Mouse (Mus musculus) gastrocnemius, postnatal 10 days (tissue): Measurements from ENCODE around the gene Fgfr2. TPM values are rescaled to one million over a fixed set of nuclear protein-coding genes. Genes with fewer than 3 reads are reported as not detected.
A peak's percentile ranks its signal among the peaks of the same experiment; 100 is the strongest.

ENCODE experiments used
- DNase-seq: peaks from one replicate; pipeline ENCODE4 v3.0.0; 2021; ENCODE audit warnings: mixed read lengths
- total RNA-seq, 2 experiments: library from RNA; stranded (reverse); gene quantifications; 2 replicates each; pipeline ENCODE4 v1.2.3; 2021

The Fgfr2 gene
- total RNA-seq, 2 experiments from 2014 or later = 3.0 to 6.1 TPM

DNA sequence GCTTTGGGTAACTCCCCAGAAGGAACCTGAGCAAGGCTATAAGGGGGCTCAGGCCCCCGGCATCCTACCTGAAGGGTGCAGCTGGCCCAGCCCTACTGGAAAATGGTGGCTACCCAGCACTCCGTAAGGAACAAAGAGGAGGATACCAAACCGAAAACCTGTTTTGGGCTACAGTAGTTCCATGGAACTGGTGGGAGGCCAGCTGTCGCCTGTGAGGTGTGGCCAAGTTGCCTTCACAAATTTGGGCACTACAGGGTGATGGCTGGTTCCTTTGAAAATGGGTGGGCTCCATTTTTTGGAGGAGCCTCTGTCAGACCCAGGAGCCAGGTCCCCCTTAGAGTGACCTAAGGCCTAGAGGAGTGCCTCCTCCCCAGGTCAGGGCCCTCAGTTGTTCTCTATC lies 407.9 kb downstream of the Fgfr2 start:
- DNase-seq = no peak

DNA sequence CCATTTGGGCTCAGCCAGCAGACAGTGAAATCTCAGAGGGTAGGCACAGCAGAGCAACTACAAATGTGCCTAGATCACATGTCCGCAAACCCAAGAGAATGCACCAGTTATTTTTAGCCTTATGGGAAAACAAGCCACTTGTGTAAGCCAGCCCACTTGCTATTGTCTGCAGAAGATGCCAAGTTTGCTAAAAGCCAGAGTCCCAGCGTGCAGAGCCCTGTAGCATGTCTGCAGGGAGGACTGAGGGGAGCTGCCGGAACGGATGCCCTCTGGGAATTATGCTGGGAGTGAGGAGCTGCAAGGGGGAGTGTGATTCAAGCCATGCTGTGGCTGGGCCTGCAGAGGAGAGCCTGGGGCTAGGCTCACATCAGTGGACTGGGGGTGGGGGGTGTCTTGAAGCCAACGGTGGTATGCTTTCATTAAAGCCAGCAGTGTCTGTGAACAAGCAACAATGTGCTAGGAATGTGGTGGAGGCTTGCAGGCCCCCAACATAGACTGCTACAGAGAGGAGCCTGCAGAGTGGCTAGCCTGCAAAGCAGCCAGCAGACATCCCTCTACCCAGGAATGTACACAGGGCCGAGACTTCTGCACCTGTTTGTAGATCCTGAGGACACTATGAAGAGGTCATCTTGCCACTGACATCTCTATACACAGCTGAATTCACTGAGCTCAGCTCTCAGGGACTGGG lies 408.8 kb downstream of the Fgfr2 start:
- DNase-seq = peak; percentile 41

GRCm38 (mm10) chr7:132713483-132714126 lies 409.5 kb downstream of the Fgfr2 start:
- DNase-seq = no peak

DNA sequence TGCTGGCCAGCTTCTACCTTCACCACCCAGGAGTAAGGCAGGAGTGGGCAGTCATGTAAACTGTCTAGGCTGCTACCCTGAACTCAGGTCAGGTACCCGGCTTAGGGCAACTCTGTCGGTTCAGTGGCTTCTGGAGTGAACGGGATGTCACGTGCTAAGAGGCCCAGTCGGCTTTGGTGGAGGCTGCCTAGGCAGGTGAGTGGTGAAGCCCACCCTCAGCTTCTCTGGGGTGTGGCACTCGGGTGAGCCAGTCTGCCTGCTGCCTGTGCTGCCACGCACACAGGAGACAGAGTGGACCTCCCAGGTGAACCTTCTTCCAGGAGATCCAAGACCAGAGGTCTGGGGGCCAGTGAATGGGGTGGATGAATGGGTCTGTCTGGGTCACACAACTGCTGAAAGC lies 410.2 kb downstream of the Fgfr2 start:
- no peak for DNase-seq

DNA sequence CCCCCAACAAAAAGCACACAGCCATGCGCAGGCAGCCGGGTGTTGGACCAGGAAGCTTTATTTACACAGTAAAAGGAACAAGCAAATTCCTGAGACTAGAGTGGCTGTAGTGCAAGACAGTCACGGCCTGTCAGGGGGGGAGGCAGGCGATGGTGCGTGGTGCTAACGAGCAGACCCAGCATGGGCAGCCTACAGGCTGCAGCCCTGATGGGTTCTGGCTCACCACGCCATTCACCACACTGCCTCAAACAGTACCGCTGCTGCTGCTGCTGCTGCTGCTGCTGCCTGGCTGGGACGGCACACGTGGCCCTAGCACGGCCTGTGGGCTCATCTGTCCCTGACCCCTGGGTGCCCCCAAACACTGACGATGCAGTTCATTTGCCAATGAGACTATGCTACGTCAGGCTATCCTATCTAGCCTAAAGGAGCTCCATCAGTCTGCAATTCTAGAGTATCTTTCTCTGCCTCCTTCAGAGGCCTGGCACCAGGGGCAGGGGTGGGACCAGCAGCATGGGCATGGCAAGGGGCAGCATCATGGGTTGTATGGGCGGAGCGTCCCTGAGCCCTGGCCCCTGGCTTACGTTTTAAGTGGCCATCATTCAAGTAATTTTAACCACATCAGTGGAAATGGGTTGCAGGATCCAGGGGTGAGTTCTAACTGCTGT lies 411.0 kb downstream of the Fgfr2 start:
- no peak for DNase-seq

- no peak for DNase-seq
Measured at GRCm38 (mm10) chr7:132711579-132711978, 411.6 kb downstream of the Fgfr2 start.

- no peak for DNase-seq
Measured at GRCm38 (mm10) chr7:132705130-132705529, 418.0 kb downstream of the Fgfr2 start.

- DNase-seq = no peak
Measured at GRCm38 (mm10) chr7:132704310-132704875, 418.8 kb downstream of the Fgfr2 start.

DNA sequence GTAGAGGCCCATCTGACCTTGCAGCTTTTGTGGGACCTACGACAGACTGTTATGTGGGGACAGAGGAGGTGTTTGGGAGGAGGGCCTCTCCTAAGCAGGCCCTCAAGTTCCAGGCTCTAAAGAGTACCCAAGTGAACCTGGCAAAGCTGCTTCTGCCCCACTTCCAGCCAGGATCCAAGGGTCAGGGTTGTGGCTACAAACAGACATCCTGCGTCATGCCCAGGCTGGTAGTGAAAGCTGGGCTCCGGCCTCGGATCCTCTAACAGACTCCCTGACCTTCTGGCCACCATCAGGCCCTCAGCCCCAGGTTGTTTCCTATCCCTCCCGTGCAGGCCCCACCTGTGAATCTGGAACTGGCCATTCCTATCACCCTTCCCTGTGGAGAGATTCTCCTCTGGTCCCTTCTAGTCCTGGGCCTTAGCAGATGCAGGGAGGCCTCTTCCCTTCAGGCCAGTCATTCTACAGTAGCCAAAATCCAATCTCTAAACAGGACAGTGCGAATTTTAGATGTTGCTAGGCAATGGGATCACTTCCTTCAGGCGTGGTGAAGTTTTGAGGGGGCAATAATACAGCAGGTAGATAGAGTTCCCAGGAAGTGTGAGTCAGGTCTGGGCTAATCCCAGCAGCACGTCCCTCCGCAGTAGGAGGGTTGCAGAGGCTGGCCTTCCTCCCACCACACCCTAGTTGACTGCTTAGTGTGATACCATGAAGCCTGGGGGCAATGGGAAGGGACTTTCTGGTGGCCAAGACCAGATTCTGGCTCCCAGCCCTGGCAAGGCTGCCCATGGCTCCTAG lies 419.4 kb downstream of the Fgfr2 start:
- DNase-seq = no peak

- DNase-seq = no peak
Measured at GRCm38 (mm10) chr7:132702492-132703070, 420.6 kb downstream of the Fgfr2 start.

- DNase-seq = no peak
Measured at GRCm38 (mm10) chr7:132702024-132702423, 421.1 kb downstream of the Fgfr2 start.

DNA sequence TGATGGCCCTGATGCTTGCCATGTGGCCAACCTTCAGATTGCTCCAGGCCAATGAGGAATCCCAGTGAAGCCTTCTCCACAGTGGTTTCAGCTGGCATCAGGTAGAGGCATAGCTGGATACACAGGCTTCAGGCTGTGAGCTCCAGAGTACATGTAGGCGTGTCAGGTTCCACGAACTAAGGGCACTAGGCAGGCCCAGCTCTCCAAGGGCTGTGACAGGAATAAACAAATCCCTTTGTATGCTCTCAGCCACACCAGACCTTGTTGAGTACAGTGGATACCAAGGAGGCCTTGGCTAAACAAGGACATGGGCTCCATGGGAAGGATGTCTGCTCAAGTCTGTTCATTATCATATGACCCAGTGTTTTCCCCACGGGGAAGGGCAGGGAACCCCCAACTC lies 421.7 kb downstream of the Fgfr2 start:
- no peak for DNase-seq

DNA sequence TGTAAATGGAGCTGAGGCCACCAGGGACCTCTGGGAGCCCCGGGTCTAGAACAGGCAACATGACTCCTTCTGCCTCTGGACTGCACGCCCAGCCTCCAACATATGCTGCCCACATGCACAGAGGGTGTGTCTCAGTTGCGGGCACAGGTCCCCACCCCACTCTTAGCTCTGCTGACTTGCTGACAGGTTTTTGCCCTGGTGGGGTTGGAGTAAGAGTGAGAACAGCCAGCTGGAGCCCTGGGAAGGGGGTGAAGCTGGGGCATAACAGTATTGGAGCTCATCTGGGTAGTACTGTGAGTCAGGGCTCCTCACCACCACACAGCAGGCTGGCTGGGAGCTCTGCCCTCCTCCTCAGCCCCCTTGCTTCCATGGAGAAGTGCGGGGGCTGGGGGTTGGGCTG lies 423.0 kb downstream of the Fgfr2 start:
- no peak for DNase-seq

DNA sequence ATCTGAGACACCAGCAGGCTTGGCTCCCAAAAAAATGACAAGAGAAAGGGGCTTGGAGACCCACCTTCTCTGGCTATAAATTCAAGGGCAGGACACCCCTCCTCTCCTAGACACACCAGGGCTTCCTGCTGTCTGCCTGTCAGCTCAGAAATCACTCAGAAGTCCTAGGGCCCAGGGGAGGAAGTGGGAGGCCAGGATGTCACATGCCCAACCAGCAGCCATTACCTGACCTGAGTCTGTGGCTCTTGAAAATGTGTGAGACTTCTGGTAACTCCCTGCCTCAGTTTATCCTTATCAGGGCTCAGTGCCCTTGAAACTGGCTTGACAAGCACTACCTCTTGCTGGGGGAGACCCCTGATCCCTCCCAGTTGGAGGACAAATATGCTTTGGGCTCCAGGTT lies 423.5 kb downstream of the Fgfr2 start:
- DNase-seq = no peak

DNA sequence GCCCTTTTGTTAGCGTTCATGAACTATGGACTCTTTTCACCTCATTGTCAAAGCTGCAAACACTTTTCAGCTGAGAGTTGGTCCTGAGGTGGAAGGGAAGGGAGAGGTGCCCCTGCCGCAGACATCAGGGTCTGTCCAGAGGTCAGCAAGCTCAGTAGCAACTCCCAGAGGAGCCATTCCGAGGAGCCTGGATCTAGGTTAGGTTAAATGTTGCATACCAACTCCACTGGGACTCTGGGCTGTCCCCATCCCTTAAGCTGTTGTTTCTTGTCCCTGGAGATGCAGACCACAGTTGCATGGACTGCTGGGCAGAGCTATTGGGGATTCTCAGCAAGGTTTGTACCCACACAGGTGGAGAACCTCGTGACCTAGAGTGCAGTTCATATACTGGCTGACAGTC lies 424.0 kb downstream of the Fgfr2 start:
- DNase-seq = no peak

DNA sequence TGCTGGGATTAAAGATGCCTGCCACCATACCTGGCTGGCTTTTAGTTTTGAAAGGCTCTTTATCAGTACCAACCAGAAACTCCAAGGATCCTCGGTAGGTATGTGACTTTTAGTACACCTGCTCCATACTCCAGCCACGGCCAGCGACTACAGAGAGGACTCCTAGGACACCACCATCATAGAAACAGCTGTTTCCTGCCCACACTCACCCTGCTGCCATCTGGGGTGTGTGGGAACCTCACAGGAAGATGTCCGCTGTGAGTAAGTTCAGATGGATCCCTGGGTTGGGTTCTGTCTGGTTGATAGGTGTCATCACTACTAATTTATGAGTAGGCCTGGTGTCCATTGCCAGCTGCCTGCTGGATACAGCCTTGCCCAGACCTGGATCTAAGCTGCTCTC lies 424.4 kb downstream of the Fgfr2 start:
- no peak for DNase-seq

DNA sequence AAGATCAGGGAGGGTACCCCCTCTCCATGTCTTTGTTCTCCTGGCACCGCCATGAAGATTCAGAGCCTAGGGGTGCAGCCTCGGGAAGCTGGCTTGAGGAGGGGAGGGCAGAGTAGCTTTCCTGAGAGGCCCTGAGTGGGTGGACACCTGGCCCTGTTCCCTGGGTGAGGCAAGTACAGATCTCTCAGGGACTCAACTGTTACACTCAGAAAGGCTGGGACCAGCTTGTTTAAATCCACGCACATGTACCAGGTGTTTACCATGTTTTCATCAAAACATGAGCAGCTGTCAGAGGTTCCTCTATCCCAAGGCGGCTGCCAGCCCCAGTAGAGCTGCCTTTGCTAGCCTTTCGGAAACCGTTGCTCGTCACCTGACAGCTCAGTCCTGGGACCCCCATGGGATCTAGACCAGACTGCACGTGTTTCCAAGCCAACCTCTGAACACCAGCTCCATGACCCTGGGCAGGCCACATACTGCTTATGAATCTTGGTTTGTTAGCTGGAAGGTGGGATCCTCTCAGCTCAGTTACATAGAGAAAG lies 425.8 kb downstream of the Fgfr2 start:
- DNase-seq = no peak

GRCm38 (mm10) chr7:132693561-132693960 lies 429.6 kb downstream of the Fgfr2 start:
- DNase-seq = no peak

GRCm38 (mm10) chr7:132692719-132693118 lies 430.4 kb downstream of the Fgfr2 start:
- DNase-seq = no peak

- no peak for DNase-seq
Measured at GRCm38 (mm10) chr7:132690716-132691472, 432.3 kb downstream of the Fgfr2 start.

DNA sequence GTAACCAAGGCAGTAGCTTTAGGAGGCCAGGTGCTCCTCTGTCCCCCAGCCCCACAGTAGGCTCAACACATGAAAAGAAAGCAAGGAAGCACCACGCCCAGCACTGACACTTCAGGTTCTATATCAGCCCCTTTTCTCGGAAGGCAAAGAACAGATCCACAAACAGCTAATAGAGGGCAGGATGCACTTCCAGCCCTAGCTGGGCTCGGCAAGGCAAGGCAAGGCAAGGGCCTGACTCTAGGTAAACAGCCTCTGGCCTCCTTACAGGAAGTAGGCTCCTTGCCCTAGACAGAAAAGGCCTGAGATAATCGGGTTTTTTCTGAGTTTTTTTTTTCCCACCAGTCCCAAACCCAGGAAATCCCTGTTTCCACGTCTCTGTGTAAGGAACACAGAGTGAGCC lies 433.4 kb downstream of the Fgfr2 start:
- no peak for DNase-seq
